Mouse (Mus musculus): Measurements from ENCODE around the gene Cd300ld2. TPM values are rescaled to one million over a fixed set of nuclear protein-coding genes. Genes with fewer than 3 reads are reported as not detected.
"Not testable (repeated sequence)": the region's sequence is repeated elsewhere in the genome, so short reads cannot be mapped to it uniquely, and the experiment has no call there.

Gene Cd300ld2
- not detected in 2 replicates for polyA plus RNA-seq (2012)

GRCm38 (mm10) chr11:115016093-115016492 is at the start of gene Cd300ld2:
Cd300ld2 (minus strand) TSS chr11:115016193.
- TF ChIP-seq GATA1 (IDR thresholded peaks at IDR 0.05; ENCODE audit: low read length): not testable (repeated sequence)

GRCm38 (mm10) chr11:115062077-115062476 is 46.1 kb upstream of the Cd300ld2 start, which contains the start of gene Cd300e:
Cd300e (minus strand) TSS chr11:115062177.
- TF ChIP-seq GATA1 (IDR thresholded peaks at IDR 0.05; ENCODE audit: low read length): no peak

GRCm38 (mm10) chr11:115059797-115060196 is 43.8 kb upstream of the Cd300ld2 start:
- TF ChIP-seq GATA1 (IDR thresholded peaks at IDR 0.05; ENCODE audit: low read length): no peak

GRCm38 (mm10) chr11:115058701-115059100 is 42.7 kb upstream of the Cd300ld2 start:
- TF ChIP-seq GATA1 (IDR thresholded peaks at IDR 0.05; ENCODE audit: low read length): no peak

GRCm38 (mm10) chr11:115054537-115054936 is 38.5 kb upstream of the Cd300ld2 start:
- no peak for TF ChIP-seq GATA1 (IDR thresholded peaks at IDR 0.05; ENCODE audit: low read length)

- TF ChIP-seq GATA1 (IDR thresholded peaks at IDR 0.05; ENCODE audit: low read length): no peak
Observed at GRCm38 (mm10) chr11:115052991-115053390, 37.0 kb upstream of the Cd300ld2 start.

GRCm38 (mm10) chr11:115052206-115052605 is 36.2 kb upstream of the Cd300ld2 start:
- TF ChIP-seq GATA1 (IDR thresholded peaks at IDR 0.05; ENCODE audit: low read length): peak; percentile 8

- no peak for TF ChIP-seq GATA1 (IDR thresholded peaks at IDR 0.05; ENCODE audit: low read length)
Observed at GRCm38 (mm10) chr11:115049282-115049895, 33.4 kb upstream of the Cd300ld2 start.

- no peak for TF ChIP-seq GATA1 (IDR thresholded peaks at IDR 0.05; ENCODE audit: low read length)
Observed at GRCm38 (mm10) chr11:115048259-115048658, 32.3 kb upstream of the Cd300ld2 start, which contains the start of gene Cd300ld3. Cd300ld3 (minus strand) TSS chr11:115048409.

- not testable (repeated sequence) for TF ChIP-seq GATA1 (IDR thresholded peaks at IDR 0.05; ENCODE audit: low read length)
Observed at GRCm38 (mm10) chr11:115037669-115038068, 21.7 kb upstream of the Cd300ld2 start, which contains the start of gene Cd300ld5. Cd300ld5 (minus strand) TSS chr11:115037769.

GRCm38 (mm10) chr11:115026912-115027311 is 10.9 kb upstream of the Cd300ld2 start, which contains the start of gene Cd300ld4:
Cd300ld4 (minus strand) TSS chr11:115027012.
- TF ChIP-seq GATA1 (IDR thresholded peaks at IDR 0.05; ENCODE audit: low read length): not testable (repeated sequence)

GRCm38 (mm10) chr11:115004070-115004469 is 11.9 kb downstream of the Cd300ld2 start:
- TF ChIP-seq GATA1 (IDR thresholded peaks at IDR 0.05; ENCODE audit: low read length): no peak

- TF ChIP-seq GATA1 (IDR thresholded peaks at IDR 0.05; ENCODE audit: low read length): no peak
Observed at GRCm38 (mm10) chr11:115001474-115002040, 14.4 kb downstream of the Cd300ld2 start, which contains the start of gene Cd300c2. Cd300c2 (minus strand) TSS chr11:115001880.

- TF ChIP-seq GATA1 (IDR thresholded peaks at IDR 0.05; ENCODE audit: low read length): no peak
Observed at GRCm38 (mm10) chr11:114989793-114990192, 26.2 kb downstream of the Cd300ld2 start, which contains the start of gene Cd300ld. Cd300ld (minus strand) TSS chr11:114989922.

GRCm38 (mm10) chr11:114981866-114982265 is 34.1 kb downstream of the Cd300ld2 start:
- no peak for TF ChIP-seq GATA1 (IDR thresholded peaks at IDR 0.05; ENCODE audit: low read length)

- TF ChIP-seq GATA1 (IDR thresholded peaks at IDR 0.05; ENCODE audit: low read length): no peak
Observed at GRCm38 (mm10) chr11:114972726-114973125, 43.3 kb downstream of the Cd300ld2 start.

Data from G1E-ER4 (cell line).